Mouse (Mus musculus) intestine, embryonic 14.5 days (tissue): Measurements from ENCODE around the gene Ifna9. TPM values are rescaled to one million over a fixed set of nuclear protein-coding genes. Genes with fewer than 3 reads are reported as not detected.
A peak's percentile ranks its signal among the peaks of the same experiment; 100 is the strongest.

Source experiments
- ATAC-seq: fragments of 200-750 bp; cut with Nextera tagmentation; replicated peaks from 2 replicates; pipeline ENCODE4 v1.8.0; 2017; ENCODE audit warnings: low read depth, moderate number of reproducible peaks, moderate TSS enrichment, moderate library complexity; ENCODE audit not compliant: low FRiP score, low TSS enrichment
- DNase-seq: peaks from one replicate; pipeline ENCODE4 v3.0.0-alpha.2; 2018; ENCODE audit warnings: low spot score
- H3K27ac ChIP-seq: fragments of 300-500 bp; sonication (generic); 2 replicates; pipeline ENCODE4 v1.5.1; 2014; ENCODE audit warnings: low read depth, mild to moderate bottlenecking, control low read depth
- H3K27me3 ChIP-seq: fragments of 300-500 bp; sonication (generic); replicated peaks from 2 replicates; pipeline ENCODE4 v1.6.1; 2014; ENCODE audit warnings: low read length, control low read depth; ENCODE audit not compliant: control insufficient read depth, insufficient read depth
- H3K36me3 ChIP-seq: fragments of 300-500 bp; sonication (generic); 2 replicates; pipeline ENCODE4 v1.6.1; 2014; ENCODE audit warnings: low read length, control low read depth; ENCODE audit not compliant: control insufficient read depth, insufficient read depth
- H3K4me1 ChIP-seq: fragments of 300-500 bp; sonication (generic); replicated peaks from 2 replicates; pipeline ENCODE4 v1.6.1; 2014; ENCODE audit warnings: low read length, control low read depth, mixed read lengths; ENCODE audit not compliant: control insufficient read depth, insufficient read depth
- H3K4me2 ChIP-seq: fragments of 300-500 bp; sonication (generic); 2 replicates; pipeline ENCODE4 v1.6.1; 2014; ENCODE audit warnings: low read length
- H3K4me3 ChIP-seq: fragments of 300-500 bp; sonication (generic); 2 replicates; pipeline ENCODE4 v1.5.1; 2014; ENCODE audit warnings: low read depth, low read length, control low read depth, mixed read lengths
- H3K9ac ChIP-seq: fragments of 300-500 bp; sonication (generic); 2 replicates; pipeline ENCODE4 v1.6.1; 2014; ENCODE audit warnings: mild to moderate bottlenecking, low read length
- H3K9me3 ChIP-seq: fragments of 300-500 bp; sonication (generic); 2 replicates; pipeline ENCODE4 v1.6.1; 2016; ENCODE audit warnings: low read length, control low read depth; ENCODE audit not compliant: control insufficient read depth
- WGBS: fragments of 180-500 bp; shearing (Covaris S2); extraction: QIAGEN DNeasy Blood & Tissue Kit; methylation state at CpG from one replicate; pipeline ENCODE4 v1.1.7; 2014; 5-methylcytosine and 5-hydroxymethylcytosine counted together
- polyA plus RNA-seq: library from polyadenylated mRNA; unstranded; fragments of >200 nt; fragmentation: Nextera tagmentation; extraction: Ambion mirVana; gene quantifications from 2 replicates; pipeline ENCODE4 v1.2.1, GENCODE M21; 2014

Gene Ifna9
- polyA plus RNA-seq, 1 experiment from 2014 or later, result not detected

DNA sequence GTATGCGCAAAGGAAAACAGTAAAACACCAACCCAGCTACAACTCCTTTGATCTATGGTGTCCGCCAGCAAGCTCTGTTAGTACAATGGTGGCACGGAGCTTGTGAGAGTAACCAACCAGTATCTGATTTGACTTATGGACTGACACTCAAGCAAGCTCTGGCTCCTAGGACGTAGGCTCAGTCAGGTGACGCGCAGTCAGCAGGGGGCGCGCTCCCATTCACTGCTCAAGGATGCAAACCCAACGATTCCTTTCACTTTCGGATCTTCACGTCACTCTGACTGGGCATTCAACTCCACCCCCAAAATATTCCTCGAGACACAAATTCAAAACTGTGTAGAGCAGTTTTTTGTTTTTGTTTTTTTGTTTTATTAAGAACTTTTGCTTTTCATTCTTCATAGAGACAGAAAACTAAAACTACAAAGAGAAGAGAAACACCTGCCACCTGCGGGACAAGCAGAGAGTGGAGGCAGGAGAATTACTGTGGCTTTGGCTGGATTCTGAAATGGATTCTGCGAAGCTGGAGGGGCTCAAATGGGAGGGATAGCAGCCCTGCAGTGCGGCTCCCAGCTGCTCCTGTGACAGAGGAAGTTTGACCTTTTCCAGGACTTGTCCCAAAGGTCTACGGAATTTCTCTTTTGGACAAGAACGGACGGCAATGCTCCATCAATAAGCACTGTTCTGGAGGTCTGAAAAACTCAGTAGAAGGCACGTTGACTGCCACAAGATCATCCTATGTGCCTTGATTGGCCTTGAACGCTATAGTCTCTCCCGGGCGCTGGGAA, 41.8 kb downstream of the Ifna9 start:
- Histone ChIP-seq H3K4me1 (no peaks in the 10 kb centered on the region), H3K27me3 (no peaks in the 10 kb centered on the region), H3K9me3 (no peaks in the 10 kb centered on the region), H3K4me2 (peak overlapping the region; percentile 52), H3K27ac (no peak overlapping the region), H3K9ac (no peak overlapping the region), H3K36me3 (no peaks in the 10 kb centered on the region), H3K4me3 (peak overlapping the region; percentile 30)
- 34% methylated on average over 22 of the region's 22 CpGs for WGBS
- ATAC-seq, result peak; percentile 70; the same call in 1 of the 2 replicates
- DNase-seq, result peak; percentile 88

DNA sequence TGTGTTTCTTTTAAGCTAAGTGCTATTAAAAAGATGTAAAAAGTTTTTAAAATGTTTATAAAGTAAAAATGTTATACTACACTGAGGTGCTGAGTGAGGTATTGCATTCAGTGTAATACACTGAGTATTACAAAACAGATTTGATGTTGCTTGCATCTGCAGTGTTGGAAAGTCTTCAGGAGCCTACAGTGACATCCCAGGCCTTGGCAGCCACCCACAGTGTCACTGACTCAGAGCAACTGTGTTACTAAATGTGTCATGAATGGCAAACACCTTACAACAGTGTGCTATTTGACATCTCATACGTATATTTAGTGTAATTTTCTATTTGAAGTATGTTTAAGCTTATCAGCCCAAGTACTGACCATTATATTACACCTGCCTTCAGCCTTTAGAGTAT, 44.2 kb downstream of the Ifna9 start:
- no peaks in the 10 kb centered on the region for H3K4me1 ChIP-seq
- no peaks in the 10 kb centered on the region for H3K36me3 ChIP-seq
- H3K9me3 ChIP-seq, result no peaks in the 10 kb centered on the region
- 78% methylated on average over 1 of the region's 1 CpGs for WGBS
- no peak overlapping the region for H3K9ac ChIP-seq
- DNase-seq (no peak), ATAC-seq (no peak)
- H3K27ac ChIP-seq, result no peak overlapping the region
- no peak overlapping the region for H3K4me2 ChIP-seq
- no peak overlapping the region for H3K4me3 ChIP-seq
- no peaks in the 10 kb centered on the region for H3K27me3 ChIP-seq

- Histone ChIP-seq H3K36me3 (no peaks in the 10 kb centered on the region), H3K27me3 (no peaks in the 10 kb centered on the region), H3K9me3 (no peaks in the 10 kb centered on the region), H3K9ac (no peak overlapping the region), H3K4me2 (no peak overlapping the region), H3K27ac (no peak overlapping the region), H3K4me3 (no peak overlapping the region), H3K4me1 (no peaks in the 10 kb centered on the region)
- ATAC-seq (peak; percentile 47; the same call in 1 of the 2 replicates), DNase-seq (no peak)
- WGBS, result 47% methylated on average over 2 of the region's 2 CpGs
Measured at GRCm38 (mm10) chr4:88543649-88544234, 48.4 kb downstream of the Ifna9 start.

Other genes with a start within 250 kb of the Ifna9 start
- 16.7 and 19.4 TPM in 2 replicates for gene Hacd4, start 153.5 kb downstream of the Ifna9 start, polyA plus RNA-seq
- not detected in 2 replicates for gene Ifnb1, start 69.6 kb downstream of the Ifna9 start, polyA plus RNA-seq
- not detected in 2 replicates for gene Ifna15, start 34.1 kb downstream of the Ifna9 start, polyA plus RNA-seq
- gene Ifna14, start 20.6 kb downstream of the Ifna9 start, polyA plus RNA-seq, result not detected in 2 replicates
- gene Ifna12, start 11.0 kb upstream of the Ifna9 start, polyA plus RNA-seq, result not detected in 2 replicates
- not detected in 2 replicates for gene C87499, start 42.0 kb upstream of the Ifna9 start, polyA plus RNA-seq
- not detected in 2 replicates for gene Ifna13, start 52.1 kb upstream of the Ifna9 start, polyA plus RNA-seq
- gene Ifna16, start 84.5 kb upstream of the Ifna9 start, polyA plus RNA-seq, result not detected in 2 replicates
- gene Ifna2, start 91.5 kb upstream of the Ifna9 start, polyA plus RNA-seq, result not detected in 2 replicates
- not detected in 2 replicates for gene Ifnab, start 99.0 kb upstream of the Ifna9 start, polyA plus RNA-seq
- gene Gm26566, start 129.4 kb upstream of the Ifna9 start, polyA plus RNA-seq, result 0.70 and 1.2 TPM in 2 replicates
- 97.9 and 106 TPM in 2 replicates for gene Klhl9, start 130.1 kb upstream of the Ifna9 start, polyA plus RNA-seq
- not detected in 2 replicates for gene Gm13271, start 162.5 kb upstream of the Ifna9 start, polyA plus RNA-seq
- gene Gm13283, start 167.7 kb upstream of the Ifna9 start, polyA plus RNA-seq, result 0.22 TPM in 1 of 2 replicates, not detected in the other
- not detected in 2 replicates for gene Gm13290, start 181.4 kb upstream of the Ifna9 start, polyA plus RNA-seq
- gene Gm13289, start 184.5 kb upstream of the Ifna9 start, polyA plus RNA-seq, result not detected in 2 replicates
- gene Gm13272, start 187.5 kb upstream of the Ifna9 start, polyA plus RNA-seq, result 0.23 TPM in 1 of 2 replicates, not detected in the other
- 0.28 TPM in 1 of 2 replicates, not detected in the other for gene Ifnz, start 189.7 kb upstream of the Ifna9 start, polyA plus RNA-seq
- 0.48 TPM in 1 of 2 replicates, not detected in the other for gene Gm13276, start 193.3 kb upstream of the Ifna9 start, polyA plus RNA-seq
- not detected in 2 replicates for gene Gm13277, start 196.2 kb upstream of the Ifna9 start, polyA plus RNA-seq
- gene Gm13278, start 199.2 kb upstream of the Ifna9 start, polyA plus RNA-seq, result not detected in 2 replicates
- not detected in 2 replicates for gene Gm13275, start 202.1 kb upstream of the Ifna9 start, polyA plus RNA-seq
- gene Gm13279, start 205.0 kb upstream of the Ifna9 start, polyA plus RNA-seq, result not detected in 2 replicates
- gene Gm13285, start 207.3 kb upstream of the Ifna9 start, polyA plus RNA-seq, result 0.59 and 1.1 TPM in 2 replicates
- not detected in 2 replicates for gene Gm13287, start 210.9 kb upstream of the Ifna9 start, polyA plus RNA-seq
- not detected in 2 replicates for gene Gm13288, start 213.1 kb upstream of the Ifna9 start, polyA plus RNA-seq
- not detected in 2 replicates for gene Ifna7, start 223.8 kb upstream of the Ifna9 start, polyA plus RNA-seq
- not detected in 2 replicates for gene Ifna11, start 227.6 kb upstream of the Ifna9 start, polyA plus RNA-seq
- gene Ifna6, start 235.0 kb upstream of the Ifna9 start, polyA plus RNA-seq, result not detected in 2 replicates
- gene Ifna5, start 243.1 kb upstream of the Ifna9 start, polyA plus RNA-seq, result not detected in 2 replicates
- gene Ifna4, start 249.5 kb upstream of the Ifna9 start, polyA plus RNA-seq, result not detected in 2 replicates